Mouse (Mus musculus) lung, postnatal 0 days (tissue): ENCODE results near the gene Rab43.

Experiments
- CTCF ChIP-seq: IDR thresholded peaks from 2 replicates; pipeline ENCODE4 v1.5.1; 2016; ENCODE audit warnings: antibody characterized with exemption, mild to moderate bottlenecking
- EP300 ChIP-seq: IDR thresholded peaks from 2 replicates; pipeline ENCODE4 v1.6.1; 2016; ENCODE audit warnings: antibody characterized with exemption, mild to moderate bottlenecking, control low read depth

GRCm38 (mm10) chr6:87839797-87840341, 27.9 kb upstream of the Rab43 start:
- TF ChIP-seq CTCF (no peak), EP300 (no peak)
